Mouse (Mus musculus) layer of hippocampus, adult 8-10 months (tissue): ENCODE data around the gene Siae. TPM values are rescaled to one million over a fixed set of nuclear protein-coding genes. Genes with fewer than 3 reads are reported as not detected.
A peak's percentile ranks its signal among the peaks of the same experiment; 100 is the strongest.

Source experiments
- DNase-seq, 2 experiments: peaks; one replicate each; pipeline ENCODE4 v3.0.0; 2022; ENCODE audit warnings: low spot score in 2 of 2
- total RNA-seq, 4 experiments: library from RNA; stranded (reverse); gene quantifications; 2 replicates each; pipeline ENCODE4 v1.2.4; 2022

Gene Siae
- total RNA-seq, 4 experiments from 2014 or later, result 10.0 to 15.7 (median 13.4) TPM

DNA sequence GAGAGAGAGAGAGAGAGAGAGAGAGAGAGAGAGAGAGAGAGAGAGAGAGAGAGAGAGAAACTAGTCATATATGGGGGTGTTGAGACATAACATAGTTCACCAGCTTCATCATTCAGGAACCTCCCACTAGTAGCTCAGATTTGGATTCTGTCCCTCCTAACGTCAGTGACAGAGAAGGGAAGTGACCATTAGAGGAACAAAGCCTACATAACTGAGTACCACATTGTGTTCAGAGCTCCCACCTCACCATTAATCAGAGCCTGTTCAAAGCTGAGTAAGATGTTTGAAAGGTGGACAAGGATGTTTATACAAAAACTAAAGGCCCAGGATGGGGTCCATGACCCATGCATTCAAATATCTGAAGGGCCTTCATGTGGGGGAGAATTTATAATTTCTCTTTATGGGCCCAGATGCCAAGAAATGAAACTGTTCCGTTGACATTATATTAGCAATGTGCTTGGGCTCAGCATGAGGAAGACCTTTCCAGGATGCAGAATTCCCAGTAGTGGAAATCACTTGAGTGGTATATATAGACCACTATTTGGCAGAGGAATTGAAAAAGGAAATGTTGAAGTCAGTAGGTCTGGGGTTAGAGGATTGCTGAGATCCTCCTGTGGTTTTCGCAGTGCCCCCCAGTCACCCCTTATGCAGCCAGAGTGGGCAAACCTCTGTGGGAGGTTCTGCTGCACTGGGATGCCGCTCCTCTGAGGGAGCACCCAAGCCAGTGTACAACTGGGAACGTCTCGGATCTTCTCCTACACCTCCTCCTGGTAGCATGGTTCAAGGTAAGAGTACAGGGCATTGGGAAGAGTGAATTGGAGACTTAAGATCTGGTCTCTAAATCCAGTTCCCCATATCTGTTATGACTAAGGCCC lies 14.6 kb upstream of the Siae start:
- no peak for DNase-seq

DNA sequence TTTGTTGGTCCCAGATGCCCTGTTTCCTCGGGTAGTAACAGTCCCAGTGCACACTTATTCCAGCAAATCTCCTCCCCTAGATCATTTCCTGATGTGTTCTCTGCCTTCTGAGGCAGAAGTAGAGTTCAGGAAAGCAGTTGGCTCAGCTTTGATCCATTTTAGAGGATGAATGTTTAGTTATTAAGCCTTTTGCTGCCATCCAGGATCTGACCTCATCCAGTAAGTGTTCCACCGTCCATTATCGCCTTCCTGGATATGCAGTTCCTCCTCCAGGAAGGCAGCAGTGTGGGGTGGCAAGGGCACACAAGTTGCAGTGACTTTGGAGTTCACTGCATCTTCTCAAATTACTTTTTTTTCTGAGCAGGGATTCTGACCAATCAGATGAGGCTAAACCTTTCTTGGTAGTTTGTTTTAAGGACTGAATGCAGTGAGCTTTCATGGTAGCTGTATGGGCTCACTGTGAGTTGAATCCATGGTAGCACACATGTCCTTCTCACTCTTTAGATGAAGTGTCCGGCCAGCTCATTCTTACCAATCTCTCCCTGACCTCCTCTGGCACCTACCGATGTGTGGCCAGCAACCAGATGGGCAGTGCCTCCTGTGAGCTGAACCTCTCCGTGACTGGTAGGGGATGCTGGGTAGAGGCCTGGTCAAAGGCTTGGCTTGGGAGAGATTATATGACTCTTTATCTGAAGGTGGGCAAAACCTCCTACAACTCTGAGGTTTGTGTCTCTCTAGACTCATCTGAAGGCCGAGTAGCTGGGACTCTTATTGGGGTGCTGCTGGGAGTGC lies 13.5 kb upstream of the Siae start:
- DNase-seq, result no peak

DNA sequence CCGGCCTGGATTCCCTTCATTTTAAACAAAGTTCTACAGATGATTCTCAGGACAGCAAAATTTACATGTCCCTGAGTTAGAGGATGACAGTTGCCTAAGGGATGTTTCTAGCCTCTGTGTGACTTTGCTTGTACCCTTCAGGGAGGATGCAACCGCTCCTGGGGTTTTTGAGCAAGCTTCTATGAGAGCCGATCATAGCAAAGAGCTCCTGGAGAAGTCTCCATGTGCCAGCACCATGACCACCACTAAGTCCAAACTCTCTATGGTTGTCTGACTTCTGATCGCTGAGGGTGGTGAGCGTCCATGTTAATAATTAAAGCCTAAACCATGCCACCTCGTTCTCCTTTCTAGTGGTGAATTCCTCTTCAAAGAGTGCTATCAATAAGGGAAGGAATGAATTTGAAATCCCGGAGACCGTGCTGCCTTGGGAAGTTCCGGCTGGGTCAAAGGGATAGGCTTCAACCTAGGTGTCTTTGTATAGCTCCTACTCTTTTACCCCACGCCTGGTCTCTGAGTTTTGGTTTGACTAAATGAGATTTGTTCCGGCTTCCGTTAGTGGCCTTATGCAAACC lies 11.5 kb upstream of the Siae start:
- DNase-seq, result no peak

DNA sequence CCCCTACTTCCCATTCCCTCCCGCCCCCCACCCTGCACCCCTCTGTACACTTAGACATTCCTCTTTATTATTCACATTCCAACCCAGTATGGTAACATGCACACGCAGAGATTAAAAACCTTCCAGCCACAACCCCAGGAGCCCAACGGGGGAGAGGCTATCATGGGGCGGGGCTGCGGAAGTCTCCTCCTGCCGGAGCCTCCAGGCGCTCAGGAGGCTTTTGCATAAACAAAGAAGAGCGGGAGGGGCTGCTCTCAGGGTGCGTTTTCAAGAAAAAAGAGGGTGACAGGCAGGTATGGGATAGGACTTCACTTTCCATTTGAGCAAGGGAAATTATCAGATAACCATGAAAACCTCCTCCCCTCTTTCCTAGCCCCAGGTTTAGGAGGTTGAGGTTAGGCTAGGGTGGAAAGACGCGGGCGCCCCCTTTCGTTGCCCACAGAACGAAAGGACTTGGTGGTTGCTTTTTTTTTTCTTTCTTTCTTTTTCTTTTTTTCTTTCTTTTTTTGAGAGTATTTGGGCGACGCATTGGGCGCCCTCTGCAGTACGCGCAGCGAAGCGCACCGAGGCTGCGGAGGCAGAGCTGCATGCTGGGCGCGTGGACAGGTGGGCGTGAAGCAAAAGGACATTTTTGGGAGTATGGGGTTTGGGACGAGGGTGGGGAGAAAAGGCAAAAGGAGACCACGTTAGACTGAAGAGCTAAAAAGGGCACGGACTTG lies 10.9 kb upstream of the Siae start:
- DNase-seq, result peak in 1 of 2 experiments; percentile 78

DNA sequence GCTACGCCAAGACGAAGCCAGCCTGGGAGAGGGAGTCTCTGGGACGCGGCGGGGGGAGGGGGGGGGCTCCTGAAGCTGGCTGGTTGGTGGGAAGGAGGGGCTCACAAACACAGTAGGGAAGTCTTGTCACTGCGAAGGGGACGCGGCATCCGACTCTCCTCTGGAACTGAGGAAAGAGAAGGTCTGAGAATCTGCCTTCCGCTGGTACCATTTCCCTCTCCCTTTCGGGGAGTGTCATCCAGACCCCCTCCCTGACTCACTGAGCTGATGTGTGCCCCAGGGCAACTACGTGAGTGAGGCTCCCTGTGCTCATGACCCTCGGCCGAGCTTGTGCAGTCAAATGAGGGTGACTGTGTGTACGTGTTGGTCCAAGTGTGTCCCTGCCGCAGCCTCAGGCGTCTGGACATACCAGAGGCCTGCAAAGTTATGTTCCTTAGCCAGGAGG lies 10.3 kb upstream of the Siae start:
- DNase-seq, result no peak

DNA sequence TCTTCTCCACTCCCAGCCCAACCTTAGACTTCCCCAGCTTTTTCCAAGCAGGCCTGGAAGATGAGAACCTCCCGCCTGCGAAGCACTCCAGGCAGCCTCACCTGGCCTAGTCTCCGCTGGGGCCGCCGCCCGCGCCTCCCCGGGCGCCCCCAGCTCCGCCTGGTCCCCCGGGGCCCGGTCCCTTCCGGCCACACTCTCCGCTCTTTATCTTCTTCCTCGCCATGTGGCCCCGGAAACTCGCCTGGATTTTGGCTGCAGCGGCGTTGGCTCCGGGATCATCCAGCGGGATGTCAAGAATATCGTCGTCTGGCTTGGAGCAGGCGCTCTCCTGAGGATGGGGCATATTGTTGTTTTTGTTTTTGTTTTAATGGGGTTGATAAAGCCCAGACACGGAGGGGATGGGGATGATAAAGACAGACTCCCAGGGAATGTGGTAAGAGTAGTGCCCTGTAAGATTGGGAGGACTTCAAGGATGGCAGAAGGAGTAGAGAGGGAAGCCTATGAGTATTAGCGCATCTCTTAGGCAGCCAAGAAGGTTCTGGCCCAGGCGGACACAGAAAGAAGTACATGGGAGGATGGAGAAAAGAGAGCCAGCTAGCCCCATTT lies 9.5 kb upstream of the Siae start:
- no peak for DNase-seq

DNA sequence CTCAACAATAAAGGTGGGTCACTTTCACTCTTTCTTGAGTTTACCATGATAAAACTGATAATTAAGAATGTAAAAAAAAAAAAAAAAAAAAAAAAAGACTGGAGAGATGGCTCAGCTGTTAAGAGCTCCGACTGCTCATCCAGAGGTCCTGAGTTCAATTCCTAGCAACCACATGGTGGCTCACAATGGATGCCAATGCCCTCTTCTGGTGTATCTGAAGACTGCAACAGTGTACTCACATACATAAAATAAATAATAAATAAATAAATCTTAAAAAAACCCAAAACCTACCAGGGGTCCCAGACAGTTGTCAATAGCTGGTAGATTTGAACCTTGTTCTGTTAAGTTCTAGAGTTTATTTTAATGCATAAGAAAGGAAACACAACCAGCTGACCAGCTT lies 8.6 kb upstream of the Siae start:
- DNase-seq, result no peak

DNA sequence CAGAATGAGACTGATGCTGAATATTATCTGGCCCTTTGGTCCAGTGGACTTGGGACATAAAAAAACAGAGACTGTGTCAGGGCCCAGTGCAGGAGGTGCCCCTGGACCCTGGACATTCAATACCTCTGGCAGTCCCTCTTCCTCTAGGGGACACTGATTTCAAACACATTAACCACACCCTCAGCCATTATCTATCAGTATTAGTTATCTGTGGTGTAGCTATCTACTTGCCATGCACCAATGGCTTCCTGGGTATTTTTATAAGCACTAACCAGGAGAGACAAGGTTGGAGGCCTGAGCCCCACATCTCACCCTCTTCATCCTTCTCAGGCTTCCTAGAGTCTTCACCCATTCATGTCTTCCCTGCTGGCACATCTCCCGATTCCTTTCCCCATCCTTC lies 5.1 kb upstream of the Siae start:
- no peak for DNase-seq

DNA sequence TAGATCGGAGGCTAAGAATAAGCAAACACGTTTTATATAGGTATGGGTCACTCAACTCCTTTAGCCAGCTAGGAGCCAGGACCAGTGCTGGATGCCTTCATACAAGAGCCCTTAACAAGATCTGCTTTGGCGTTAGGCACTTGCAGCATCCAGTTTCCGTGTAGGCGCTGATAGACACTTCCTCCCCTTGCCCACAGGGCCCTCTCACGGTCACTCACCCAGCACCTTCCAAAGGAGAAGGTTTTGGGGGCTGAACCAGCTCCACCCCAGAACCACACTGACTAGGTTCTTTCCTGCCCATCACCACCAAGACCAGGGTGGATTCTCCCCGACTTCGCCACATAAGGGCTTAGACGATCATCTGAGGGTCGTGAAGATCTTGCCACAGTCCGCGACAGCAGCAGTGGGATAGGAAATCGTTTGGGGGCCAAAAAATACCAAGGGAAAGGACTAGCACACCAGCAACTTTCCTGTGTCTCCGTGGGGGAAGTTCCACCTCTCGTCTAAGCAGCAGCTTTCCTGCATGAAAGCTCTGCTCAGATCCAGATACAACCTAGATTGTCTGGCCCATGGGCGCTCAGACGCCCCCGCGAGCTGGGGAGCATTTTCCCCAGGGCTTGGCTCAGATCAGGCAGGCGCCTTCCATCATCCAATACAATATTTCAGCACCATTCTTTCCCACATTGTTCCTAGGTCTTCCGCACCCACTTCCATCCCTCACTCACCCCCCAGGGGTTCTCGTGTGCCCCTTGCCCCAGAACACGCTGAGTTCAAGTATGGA lies 3.6 kb upstream of the Siae start:
- no peak for DNase-seq

DNA sequence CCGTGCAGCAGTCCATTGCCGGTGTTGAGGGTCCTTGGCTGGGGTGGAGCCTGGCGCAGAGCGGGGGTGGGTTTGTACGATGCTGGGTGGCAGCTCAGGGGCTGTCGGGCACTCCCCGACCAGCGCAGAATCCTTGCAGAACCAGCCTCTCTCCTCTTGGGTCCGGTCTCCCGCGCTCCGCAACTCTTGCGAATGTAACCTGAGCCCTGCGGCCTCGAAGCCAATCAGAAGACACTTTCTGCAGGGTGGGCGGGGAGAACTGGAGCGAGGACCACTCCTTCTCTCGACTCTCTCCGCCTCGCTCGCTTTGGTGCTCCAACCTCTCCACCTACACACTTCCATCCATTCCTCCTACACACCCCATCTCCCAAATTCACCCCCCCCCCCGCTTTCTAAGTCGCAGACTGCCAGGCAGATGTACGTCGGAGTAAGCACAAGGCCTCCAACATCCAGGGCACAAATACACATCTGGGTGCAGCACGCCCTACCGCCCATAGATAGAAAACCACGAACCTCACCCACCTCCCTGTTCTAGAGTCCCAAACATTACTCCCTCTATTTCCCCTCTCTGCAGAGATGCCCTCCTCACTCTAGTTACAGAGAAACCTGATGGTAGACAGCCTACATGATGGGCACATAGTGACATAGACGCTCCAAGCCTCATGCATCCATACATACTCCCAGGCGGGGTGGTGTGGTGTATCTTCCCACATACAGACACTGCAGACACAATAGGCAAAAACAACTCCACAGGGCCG lies 2.8 kb upstream of the Siae start, which contains the start of gene Nrgn:
Nrgn (minus strand) TSS at position 369 of the 758 bp plus-strand sequence.
- DNase-seq, result peak; percentile 86 to 88

DNA sequence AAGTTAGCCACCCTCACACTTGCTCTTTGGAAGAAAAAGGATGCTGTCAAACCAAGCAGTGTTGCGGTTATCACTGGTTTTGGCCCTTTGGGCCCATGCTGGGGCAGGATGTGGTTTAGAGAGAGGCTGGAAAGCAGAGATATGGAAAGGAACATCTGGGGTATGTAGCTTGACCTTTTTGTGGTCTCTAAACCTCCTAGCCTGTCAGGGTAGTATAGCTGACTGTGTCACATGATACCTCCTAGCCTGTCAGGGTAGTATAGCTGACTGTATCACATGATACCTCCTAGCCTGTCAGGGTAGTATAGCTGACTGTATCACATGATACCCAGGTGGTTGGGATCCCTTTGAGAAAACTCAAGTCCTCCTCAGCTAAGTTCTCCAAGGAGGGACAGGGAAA lies 1.2 kb upstream of the Siae start:
- no peak for DNase-seq

DNA sequence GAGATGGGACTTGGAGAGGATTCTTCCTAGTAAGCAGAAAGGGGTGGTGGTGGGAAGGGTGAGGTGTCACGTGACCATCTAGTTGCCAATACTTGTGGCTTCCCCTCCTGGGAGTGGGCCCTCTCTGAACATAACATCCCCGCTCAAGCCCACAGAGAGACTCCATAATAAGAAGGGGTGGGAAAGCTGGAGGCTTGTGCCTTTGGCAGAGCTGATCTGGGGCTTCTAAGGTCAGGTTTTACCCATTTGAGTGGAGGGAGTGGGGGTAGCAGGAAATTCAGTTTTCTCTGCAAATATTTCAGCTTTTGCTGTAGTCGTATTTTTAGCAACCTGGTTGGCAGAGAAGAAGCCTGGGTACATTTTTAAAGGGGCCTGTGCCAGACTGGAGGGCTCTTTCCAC lies 868 bp downstream of the Siae start:
- no peak for DNase-seq

DNA sequence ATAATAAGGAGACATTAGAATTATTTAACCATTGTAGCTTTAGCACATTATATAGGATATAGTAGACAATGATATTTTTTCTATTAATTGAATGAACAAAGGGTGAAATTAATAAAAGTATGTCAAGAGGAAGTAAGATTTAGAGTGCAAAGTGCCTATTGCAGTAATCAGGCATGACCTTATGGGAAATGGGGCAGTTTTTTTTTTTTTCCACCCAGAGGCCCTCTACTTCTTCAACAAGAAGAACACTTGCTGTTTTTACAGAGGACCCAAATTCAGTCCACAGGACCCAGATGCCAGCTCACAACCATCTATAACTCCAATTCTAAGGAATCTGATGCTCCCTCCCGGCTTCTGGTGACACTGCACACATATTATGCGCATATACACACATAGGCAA lies 5.1 kb downstream of the Siae start:
- no peak for DNase-seq

DNA sequence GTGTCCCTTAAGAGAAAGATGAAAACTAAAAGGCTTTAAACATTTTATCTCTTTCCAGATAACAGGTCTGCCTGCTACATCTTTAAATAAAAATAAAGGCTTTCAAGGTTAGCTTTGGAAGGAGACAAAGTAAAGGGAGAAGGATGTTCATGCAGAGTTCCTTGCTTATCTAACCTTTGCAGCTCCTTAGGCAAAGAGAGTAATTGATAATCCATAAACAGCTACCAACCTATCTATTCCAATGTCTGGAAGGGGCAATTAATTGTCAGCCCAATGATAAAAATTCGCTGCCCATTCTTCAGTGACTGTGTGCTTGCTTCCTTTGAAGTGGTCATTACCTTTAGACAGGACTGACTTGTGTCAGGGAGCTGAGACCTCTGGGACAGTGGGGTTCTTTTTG lies 8.3 kb downstream of the Siae start:
- DNase-seq, result no peak

DNA sequence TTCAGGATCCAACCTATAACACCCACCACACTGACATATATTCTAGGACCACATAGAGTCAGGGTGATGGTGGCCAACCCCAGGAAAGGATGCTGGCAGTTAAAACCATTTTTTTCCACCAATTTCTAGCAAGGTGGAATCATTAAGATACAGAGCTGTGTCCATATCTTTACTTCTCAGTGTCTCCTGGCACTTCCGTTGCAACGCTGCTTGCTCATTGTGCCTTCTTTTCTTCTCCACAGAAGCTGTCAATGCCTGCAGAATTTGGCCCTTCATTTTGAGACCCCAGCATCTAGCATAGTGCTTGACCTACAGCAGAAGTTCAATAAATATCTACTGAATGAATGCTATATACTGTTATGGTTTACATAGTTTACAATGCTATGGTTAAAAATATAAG lies 11.5 kb downstream of the Siae start:
- no peak for DNase-seq

DNA sequence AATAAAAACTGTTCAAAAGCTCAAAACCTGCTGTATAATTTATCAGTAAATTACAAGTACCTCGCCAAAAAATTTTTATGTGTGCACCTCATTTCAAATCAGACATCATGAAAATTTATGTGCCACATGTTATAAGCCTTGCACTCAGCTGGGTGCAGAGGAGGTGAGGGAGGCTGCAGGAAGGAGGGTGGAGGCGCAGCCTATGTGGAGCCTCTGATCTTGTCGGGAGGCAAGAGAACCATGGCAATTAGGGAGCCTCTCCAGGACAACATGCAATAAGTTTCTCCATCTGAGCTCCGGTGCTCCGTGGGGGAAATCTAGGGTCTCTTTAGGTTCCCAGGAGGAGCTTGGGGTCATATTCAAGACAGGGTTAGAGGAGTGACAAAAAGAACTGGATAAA lies 12.0 kb downstream of the Siae start:
- no peak for DNase-seq

DNA sequence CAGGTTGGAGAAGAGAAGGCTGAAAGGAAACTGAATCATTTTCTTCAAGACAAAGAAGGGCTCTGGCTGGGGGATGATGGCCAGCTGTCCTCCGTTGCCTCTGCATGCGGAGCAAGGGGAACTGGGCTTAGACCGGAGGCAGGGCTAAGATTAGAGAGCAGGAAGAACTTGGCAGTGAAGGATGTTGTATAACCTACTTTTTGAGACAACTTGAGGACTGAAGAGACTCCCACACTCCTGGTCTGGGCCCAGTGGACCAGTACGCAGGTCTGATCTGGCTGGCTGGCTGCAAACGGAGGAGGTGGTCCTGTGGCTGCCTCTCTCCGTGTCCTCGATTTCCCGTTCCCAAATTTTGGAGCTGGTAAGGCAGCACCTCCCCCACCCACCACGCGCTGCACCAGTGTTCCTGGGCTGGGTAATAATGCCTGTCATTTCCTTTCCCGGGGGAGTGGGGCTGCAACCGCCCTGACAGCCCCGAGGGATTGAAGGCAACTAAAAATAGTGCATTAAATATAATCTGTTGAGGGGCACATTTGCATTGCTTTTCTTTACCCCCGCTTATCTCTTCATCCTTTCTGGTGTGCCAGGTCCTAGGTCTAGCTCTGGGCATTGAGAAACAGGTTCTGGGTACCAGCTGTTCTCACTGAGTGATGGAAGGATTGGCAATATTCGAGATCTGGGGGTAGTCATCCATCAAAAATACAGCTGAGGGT lies 12.6 kb downstream of the Siae start:
- no peak for DNase-seq

DNA sequence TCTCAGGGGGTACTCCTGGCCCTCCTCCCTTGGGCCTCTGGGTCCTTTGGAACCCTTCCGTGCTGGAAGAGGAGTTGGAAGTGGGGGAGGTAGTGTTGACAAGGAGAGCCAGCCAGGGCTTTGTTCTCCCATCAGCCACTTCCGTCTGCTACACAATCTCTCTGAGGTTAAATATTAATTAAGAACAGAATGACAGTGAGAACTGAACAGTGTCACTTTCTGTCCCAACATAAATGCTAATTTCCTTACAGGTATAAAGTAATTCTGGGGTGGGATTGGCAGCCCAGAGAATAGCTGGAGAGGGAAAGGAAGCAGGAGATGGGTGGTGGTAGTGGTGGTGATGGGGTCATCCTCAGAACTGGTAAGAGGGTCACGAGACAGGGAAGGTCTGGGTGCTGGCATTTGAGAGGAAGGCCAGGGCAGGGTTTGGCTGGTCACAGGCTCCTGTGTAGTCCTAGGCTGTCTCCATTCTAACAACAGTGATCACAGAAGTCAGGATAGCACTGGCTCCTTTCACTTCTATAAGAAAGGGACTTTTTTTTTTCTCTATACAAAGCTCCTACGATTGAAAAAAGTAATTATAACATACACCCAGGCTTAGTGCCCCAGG lies 13.2 kb downstream of the Siae start:
- DNase-seq, result no peak
